23 mouse cellular contexts compared by ENCODE assay signal in genomic region chr8:88692866-88693265, GRCm38 (mm10). TPM values are rescaled to one million over a fixed set of nuclear protein-coding genes. Genes with fewer than 3 reads are reported as not detected.
DNase-seq lines count a peak whose midpoint lies in the region; ATAC-seq and TF ChIP-seq lines count a peak whose summit lies in the region.
"Had no signal": no experiment of that assay in that cellular context is flagged by ENCODE, and none has a peak within 500 bp of the region (broad histone marks: within the 10 kb centered on the region; RNA-seq: fewer than 3 reads in every experiment).

No protein-coding gene starts in this region.

- DNase-seq in CD4-positive, CD25-positive, alpha-beta regulatory T cell, adult 2 months (ENCODE audit: low read depth, low spot score): peak; percentile 30
- DNase-seq in spleen, adult 2 months (ENCODE audit: low read depth in 1 of 2, low spot score in 2 of 2): no peak
- no peak for DNase-seq in spleen, postnatal 36 days (ENCODE audit: low spot score in 2 of 2)
- DNase-seq in embryonic facial prominence, embryonic 14.5 days (ENCODE audit: low spot score): peak; percentile 17
- DNase-seq in forebrain, embryonic 11.5 days (ENCODE audit: low spot score): no peak
- no peak for DNase-seq in neural tube, embryonic 10.5 days (ENCODE audit: extremely low spot score, low spot score)
- DNase-seq: adrenal gland, adult 8-10 months; adrenal gland, postnatal 25 days; cerebellum, adult 11-12 months; cerebellum, adult 8-10 months; cerebellum, postnatal 10 days; cerebellum, postnatal 36 days; gastrocnemius, postnatal 25 days had no signal

- H3K9me3 ChIP-seq in embryonic facial prominence, embryonic 14.5 days (ENCODE audit: control insufficient read depth, low read length): no peaks in the 10 kb centered on the region
- H3K9me3 ChIP-seq in forebrain, embryonic 11.5 days (ENCODE audit: control insufficient read depth, low read length): no peaks in the 10 kb centered on the region
- H3K9me3 ChIP-seq: embryonic facial prominence, embryonic 15.5 days; forebrain, embryonic 12.5 days; forebrain, embryonic 15.5 days; heart, embryonic 10.5 days; hindbrain, embryonic 12.5 days; hindbrain, embryonic 15.5 days had no signal

- H3K4me2 ChIP-seq in embryonic facial prominence, embryonic 14.5 days (ENCODE audit: low read depth, low read length): no peak overlapping the region
- H3K4me2 ChIP-seq in forebrain, embryonic 11.5 days (ENCODE audit: low read depth, low read length, severe bottlenecking): no peak overlapping the region
- H3K4me2 ChIP-seq: embryonic facial prominence, embryonic 15.5 days; forebrain, embryonic 12.5 days; forebrain, embryonic 15.5 days; hindbrain, embryonic 12.5 days; hindbrain, embryonic 15.5 days had no signal

- no peaks in the 10 kb centered on the region for H3K36me3 ChIP-seq in spleen, adult 2 months (ENCODE audit: control insufficient read depth, insufficient read depth, low read length)
- H3K36me3 ChIP-seq in embryonic facial prominence, embryonic 14.5 days (ENCODE audit: control insufficient read depth, insufficient read depth, low read length): no peaks in the 10 kb centered on the region
- no peaks in the 10 kb centered on the region for H3K36me3 ChIP-seq in forebrain, embryonic 11.5 days (ENCODE audit: control insufficient read depth, insufficient read depth, low read length)
- H3K36me3 ChIP-seq: embryonic facial prominence, embryonic 15.5 days; forebrain, embryonic 12.5 days; forebrain, embryonic 15.5 days; heart, embryonic 10.5 days; hindbrain, embryonic 12.5 days; hindbrain, embryonic 15.5 days had no signal

- H3K4me1 ChIP-seq in spleen, adult 2 months (ENCODE audit: control insufficient read depth, insufficient read depth, insufficient read length): peaks cover 29% of the 10 kb centered on the region; the same call in 1 of the 2 replicates
- peaks cover 9% of the 10 kb centered on the region for H3K4me1 ChIP-seq in embryonic facial prominence, embryonic 14.5 days (ENCODE audit: control insufficient read depth, insufficient read depth, low read length)
- no peaks in the 10 kb centered on the region for H3K4me1 ChIP-seq in forebrain, embryonic 11.5 days (replicated peaks; ENCODE audit: control insufficient read depth, insufficient read depth, low read length)

- TF ChIP-seq POLR2A in spleen, adult 2 months (IDR thresholded peaks at IDR 0.05; ENCODE audit: low read depth, low read length): no peak

- WGBS in spleen, adult 2 months: 47% methylated on average over 6 of the region's 6 CpGs
- 75% methylated on average over 6 of the region's 6 CpGs for WGBS in embryonic facial prominence, embryonic 14.5 days
- 87% methylated on average over 6 of the region's 6 CpGs for WGBS in forebrain, embryonic 11.5 days

- no peak overlapping the region for H3K9ac ChIP-seq in embryonic facial prominence, embryonic 14.5 days (ENCODE audit: low read depth, low read length)
- H3K9ac ChIP-seq in forebrain, embryonic 11.5 days (ENCODE audit: low read length): no peak overlapping the region
- H3K9ac ChIP-seq: embryonic facial prominence, embryonic 15.5 days; forebrain, embryonic 12.5 days; forebrain, embryonic 15.5 days; hindbrain, embryonic 12.5 days; hindbrain, embryonic 15.5 days had no signal

- no peak for TF ChIP-seq CTCF in spleen, adult 2 months (IDR thresholded peaks at IDR 0.05; ENCODE audit: extremely low read depth, insufficient read depth, insufficient read length, insufficient replicate concordance)

- H3K27ac ChIP-seq in spleen, adult 2 months (ENCODE audit: insufficient read depth, low read length): peak overlapping the region; percentile 31; the same call in 1 of the 2 replicates
- no peak overlapping the region for H3K27ac ChIP-seq in embryonic facial prominence, embryonic 14.5 days (replicated peaks; ENCODE audit: low read depth, low read length)
- no peak overlapping the region for H3K27ac ChIP-seq in forebrain, embryonic 11.5 days (ENCODE audit: low read depth, low read length)
- H3K27ac ChIP-seq: embryonic facial prominence, embryonic 15.5 days; forebrain, embryonic 12.5 days; forebrain, embryonic 15.5 days; heart, adult 2 months; heart, embryonic 10.5 days; hindbrain, embryonic 12.5 days; hindbrain, embryonic 15.5 days had no signal

- no peak for ATAC-seq in CD4-positive, CD25-positive, alpha-beta regulatory T cell, adult 4 months
- no peak for ATAC-seq in embryonic facial prominence, embryonic 14.5 days (ENCODE audit: low read depth)
- no peak for ATAC-seq in forebrain, embryonic 11.5 days (replicated peaks; ENCODE audit: low FRiP score)
- ATAC-seq: activated CD4-positive, CD25-positive, alpha-beta regulatory T cell, adult 4 months; forebrain, embryonic 15.5 days had no signal

- no peak overlapping the region for H3K4me3 ChIP-seq in spleen, adult 2 months (ENCODE audit: extremely low read depth, insufficient read depth, insufficient read length)
- no peak overlapping the region for H3K4me3 ChIP-seq in embryonic facial prominence, embryonic 14.5 days (ENCODE audit: low read depth, low read length)
- no peak overlapping the region for H3K4me3 ChIP-seq in forebrain, embryonic 11.5 days (ENCODE audit: low read depth, low read length)
- H3K4me3 ChIP-seq: embryonic facial prominence, embryonic 15.5 days; forebrain, embryonic 12.5 days; forebrain, embryonic 15.5 days; heart, adult 2 months; heart, embryonic 10.5 days; hindbrain, embryonic 12.5 days; hindbrain, embryonic 15.5 days had no signal

- no peaks in the 10 kb centered on the region for H3K27me3 ChIP-seq in spleen, adult 2 months (ENCODE audit: control insufficient read depth, insufficient read depth, low read length)
- H3K27me3 ChIP-seq in embryonic facial prominence, embryonic 14.5 days (replicated peaks; ENCODE audit: control insufficient read depth, insufficient read depth, low read length): no peaks in the 10 kb centered on the region
- H3K27me3 ChIP-seq in forebrain, embryonic 11.5 days (ENCODE audit: control insufficient read depth, insufficient read depth, low read length): no peaks in the 10 kb centered on the region
- H3K27me3 ChIP-seq: embryonic facial prominence, embryonic 15.5 days; forebrain, embryonic 15.5 days had no signal

RNA-seq across cellular contexts. Expression of gene Cyld, which starts 4.0 kb away (rescaled TPM):
- 100 to 1,000 TPM; 108 to 125 TPM for polyA plus RNA-seq in CD4-positive, CD25-positive, alpha-beta regulatory T cell, adult 4 months (2017; shearing (Covaris generic))
- 10.1 and 10.3 TPM in 2 replicates for polyA plus RNA-seq in spleen, adult 2 months (2012; rRNA removed)
- 12.0 and 14.6 TPM in 2 replicates for polyA plus RNA-seq in embryonic facial prominence, embryonic 14.5 days (2014; fragmentation: Nextera tagmentation; extraction: Ambion mirVana)
- 12.9 and 13.2 TPM in 2 replicates for polyA plus RNA-seq in forebrain, embryonic 11.5 days (2014; fragmentation: Nextera tagmentation; extraction: Ambion mirVana)

RNA-seq across cellular contexts. Expression of gene Nod2, which starts 45.8 kb away (rescaled TPM):
- polyA plus RNA-seq in CD4-positive, CD25-positive, alpha-beta regulatory T cell, adult 4 months (2017; shearing (Covaris generic)): 1 to 10 TPM in 1 of 2 experiments, under 1 TPM in 1; 0.83 to 2.4 TPM
- 3.2 and 3.7 TPM in 2 replicates for polyA plus RNA-seq in spleen, adult 2 months (2012; rRNA removed)
- 0.19 and 0.58 TPM in 2 replicates for polyA plus RNA-seq in embryonic facial prominence, embryonic 14.5 days (2014; fragmentation: Nextera tagmentation; extraction: Ambion mirVana)
- 0.07 and 0.13 TPM in 2 replicates for polyA plus RNA-seq in forebrain, embryonic 11.5 days (2014; fragmentation: Nextera tagmentation; extraction: Ambion mirVana)
- polyA plus RNA-seq: heart, embryonic 14.5 days; hindbrain, embryonic 15.5 days had no signal

RNA-seq across cellular contexts. Expression of gene Snx20, which starts 56.9 kb away (rescaled TPM):
- 10 to 100 TPM; 15.0 to 16.8 TPM for polyA plus RNA-seq in CD4-positive, CD25-positive, alpha-beta regulatory T cell, adult 4 months (2017; shearing (Covaris generic))
- 63.8 and 113 TPM in 2 replicates for polyA plus RNA-seq in spleen, adult 2 months (2012; rRNA removed)
- 2.7 and 4.2 TPM in 2 replicates for polyA plus RNA-seq in embryonic facial prominence, embryonic 14.5 days (2014; fragmentation: Nextera tagmentation; extraction: Ambion mirVana)
- 0.83 and 0.95 TPM in 2 replicates for polyA plus RNA-seq in forebrain, embryonic 11.5 days (2014; fragmentation: Nextera tagmentation; extraction: Ambion mirVana)

Comparison
In these comparisons a context has a peak if more than half of its experiments do, and no peak if none do; other contexts are left out.
1. DNase-seq: peak in CD4-positive, CD25-positive, alpha-beta regulatory T cell, adult 2 months (single experiment) and embryonic facial prominence, embryonic 14.5 days (single experiment); none in spleen, adult 2 months (0 of 2), spleen, postnatal 36 days (0 of 2), forebrain, embryonic 11.5 days (single experiment) and neural tube, embryonic 10.5 days (single experiment).